Mouse (Mus musculus) midbrain, embryonic 12.5 days (tissue): ENCODE measurements around the gene Reg3d. TPM values are rescaled to one million over a fixed set of nuclear protein-coding genes. Genes with fewer than 3 reads are reported as not detected.
A peak's percentile ranks its signal among the peaks of the same experiment; 100 is the strongest.
"Not testable (repeated sequence)": the region's sequence is repeated elsewhere in the genome, so short reads cannot be mapped to it uniquely, and the experiment has no call there.

Source experiments
- ATAC-seq: fragments of 200-750 bp; cut with Nextera tagmentation; 2 replicates; pipeline ENCODE4 v1.8.0; 2017; ENCODE audit warnings: low read depth, moderate TSS enrichment, moderate library complexity; ENCODE audit not compliant: low FRiP score
- H3K27ac ChIP-seq: fragments of 300-500 bp; sonication (generic); replicated peaks from 2 replicates; pipeline ENCODE4 v1.5.1; 2016; ENCODE audit warnings: mild to moderate bottlenecking
- H3K27me3 ChIP-seq: fragments of 300-500 bp; sonication (generic); 2 replicates; pipeline ENCODE4 v1.6.1; 2016; ENCODE audit warnings: mild to moderate bottlenecking
- H3K36me3 ChIP-seq: fragments of 300-500 bp; sonication (generic); 2 replicates; pipeline ENCODE4 v1.6.1; 2016
- H3K4me1 ChIP-seq: fragments of 300-500 bp; sonication (generic); 2 replicates; pipeline ENCODE4 v1.6.1; 2016
- H3K4me2 ChIP-seq: fragments of 300-500 bp; sonication (generic); replicated peaks from 2 replicates; pipeline ENCODE4 v1.6.1; 2016; ENCODE audit warnings: mild to moderate bottlenecking, moderate library complexity
- H3K4me3 ChIP-seq: fragments of 300-500 bp; sonication (generic); 2 replicates; pipeline ENCODE4 v1.5.1; 2016; ENCODE audit warnings: mild to moderate bottlenecking
- H3K9ac ChIP-seq: fragments of 300-500 bp; sonication (generic); replicated peaks from 2 replicates; pipeline ENCODE4 v1.6.1; 2016; ENCODE audit warnings: mild to moderate bottlenecking, moderate library complexity
- H3K9me3 ChIP-seq: fragments of 300-500 bp; sonication (generic); 2 replicates; pipeline ENCODE4 v1.6.1; 2016; ENCODE audit warnings: mild to moderate bottlenecking
- WGBS: fragments of 180-500 bp; shearing (Covaris S2); methylation state at CpG from one replicate; pipeline ENCODE4 v1.1.7; 2016; 5-methylcytosine and 5-hydroxymethylcytosine counted together
- polyA plus RNA-seq: library from polyadenylated mRNA; unstranded; fragments of >200 nt; fragmentation: Nextera tagmentation; extraction: Ambion mirVana; gene quantifications from 2 replicates; pipeline ENCODE4 v1.2.1, GENCODE M21; 2016

The Reg3d gene
- polyA plus RNA-seq, result not detected in 2 replicates

DNA sequence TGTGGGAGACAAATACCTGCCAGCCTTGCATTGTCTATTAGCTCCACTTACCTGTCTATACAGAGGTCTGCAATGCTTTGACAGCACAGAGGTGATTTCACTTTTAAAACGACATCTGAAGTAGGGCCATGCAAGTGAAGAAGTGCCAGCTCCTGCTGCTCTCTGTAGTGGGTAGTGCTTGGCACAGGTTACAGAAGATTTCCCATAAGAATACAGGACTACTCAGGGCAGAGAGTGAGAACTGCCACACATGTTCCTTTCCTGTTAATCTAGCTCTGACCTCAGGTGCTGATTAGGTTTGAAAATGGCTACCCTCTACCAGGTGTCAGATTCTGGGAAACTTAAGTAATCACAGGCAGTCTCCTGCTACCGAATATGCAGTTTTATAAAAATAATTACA lies at the start of gene Reg3d:
Reg3d (minus strand) TSS at position 101 of the 400 bp plus-strand sequence.
- H3K4me3 ChIP-seq, result no peak within 1 kb of the TSS
- no peaks in the 10 kb centered on the region for H3K36me3 ChIP-seq
- no peak for ATAC-seq
- no peak within 1 kb of the TSS for H3K4me2 ChIP-seq
- H3K27me3 ChIP-seq, result no peaks in the 10 kb centered on the region
- no peak within 1 kb of the TSS for H3K27ac ChIP-seq
- H3K4me1 ChIP-seq, result no peaks in the 10 kb centered on the region
- no peaks in the 10 kb centered on the region for H3K9me3 ChIP-seq
- WGBS, result 82% methylated on average over 2 of the region's 2 CpGs
- no peak within 1 kb of the TSS for H3K9ac ChIP-seq

DNA sequence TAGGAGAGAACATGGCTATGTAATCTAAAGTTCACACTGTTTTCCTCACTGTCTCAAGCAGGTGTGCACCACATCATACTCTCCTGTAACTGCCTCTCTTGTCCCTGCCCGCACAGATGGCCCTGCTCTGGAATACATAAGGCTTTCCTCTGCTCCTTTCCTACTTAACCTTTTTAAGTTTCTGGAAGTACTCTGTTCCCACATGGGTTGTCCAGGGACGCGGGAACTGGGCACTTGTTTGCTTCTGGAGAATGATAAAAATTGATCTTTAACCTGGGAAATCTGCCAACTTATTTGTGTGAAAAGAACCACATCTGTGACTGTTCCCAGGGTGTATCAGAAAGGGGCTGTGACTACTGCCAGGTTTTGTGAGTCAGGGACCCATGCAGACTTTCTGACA lies 46.8 kb upstream of the Reg3d start:
- WGBS, result 92% methylated on average over 3 of the region's 3 CpGs

DNA sequence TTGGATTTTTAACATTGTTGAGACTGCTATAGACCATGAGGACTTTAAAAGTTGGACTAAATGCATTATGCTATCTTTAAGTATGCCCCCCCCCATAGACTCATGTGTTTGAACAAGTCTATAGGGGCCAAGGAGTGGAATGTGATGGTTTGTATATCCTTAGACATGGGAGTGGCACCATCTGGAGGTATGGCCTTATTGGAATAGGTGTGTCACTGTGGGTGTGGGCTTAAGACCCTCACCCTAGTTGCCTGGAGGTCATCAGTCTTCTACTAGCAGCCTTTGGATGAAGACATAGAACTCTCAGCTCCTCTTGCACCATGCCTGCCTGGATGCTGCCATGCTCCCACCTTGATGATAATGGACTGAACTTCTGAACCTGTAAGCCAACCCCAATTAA lies 43.7 kb upstream of the Reg3d start, which contains the start of gene Reg1:
Reg1 (plus strand) TSS at position 301 of the 400 bp plus-strand sequence.
- not testable (repeated sequence) for ATAC-seq

More for the DNA sequence above, 46.8 kb upstream of the Reg3d start:
- Histone ChIP-seq H3K27ac (no peak overlapping the region), H3K4me3 (no peak overlapping the region), H3K4me2 (no peak overlapping the region), H3K9me3 (no peaks in the 10 kb centered on the region), H3K36me3 (no peaks in the 10 kb centered on the region), H3K9ac (no peak overlapping the region), H3K27me3 (no peaks in the 10 kb centered on the region), H3K4me1 (no peaks in the 10 kb centered on the region)
- no peak for ATAC-seq

DNA sequence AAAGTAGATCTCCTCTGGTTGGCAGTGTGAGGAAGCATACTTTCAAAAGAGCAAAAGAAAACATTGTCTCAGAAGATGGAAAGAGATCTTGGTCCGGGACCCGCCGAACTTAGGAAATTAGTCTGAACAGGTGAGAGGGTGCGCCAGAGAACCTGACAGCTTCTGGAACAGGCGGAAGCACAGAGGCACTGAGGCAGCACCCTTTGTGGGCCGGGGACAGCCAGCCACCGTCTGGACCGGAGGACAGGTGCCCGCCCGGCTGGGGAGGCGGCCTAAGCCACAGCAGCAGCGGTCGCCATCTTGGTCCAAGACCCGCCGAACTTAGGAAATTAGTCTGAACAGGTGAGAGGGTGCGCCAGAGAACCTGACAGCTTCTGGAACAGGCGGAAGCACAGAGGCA lies 16.7 kb upstream of the Reg3d start, which contains the start of gene Reg2:
Reg2 (plus strand) TSS at position 301 of the 400 bp plus-strand sequence.
- H3K27ac ChIP-seq, H3K9ac ChIP-seq, ATAC-seq, H3K27me3 ChIP-seq, H3K9me3 ChIP-seq, H3K36me3 ChIP-seq, H3K4me1 ChIP-seq, H3K4me2 ChIP-seq, H3K4me3 ChIP-seq: not testable (repeated sequence)
- 97% methylated on average over 4 of the region's 17 CpGs for WGBS

More for the DNA sequence above, 43.7 kb upstream of the Reg3d start, which contains the start of gene Reg1:
- not testable (repeated sequence) for H3K4me1 ChIP-seq, H3K9ac ChIP-seq, H3K4me2 ChIP-seq, H3K36me3 ChIP-seq, H3K27ac ChIP-seq, H3K4me3 ChIP-seq, H3K27me3 ChIP-seq, H3K9me3 ChIP-seq

DNA sequence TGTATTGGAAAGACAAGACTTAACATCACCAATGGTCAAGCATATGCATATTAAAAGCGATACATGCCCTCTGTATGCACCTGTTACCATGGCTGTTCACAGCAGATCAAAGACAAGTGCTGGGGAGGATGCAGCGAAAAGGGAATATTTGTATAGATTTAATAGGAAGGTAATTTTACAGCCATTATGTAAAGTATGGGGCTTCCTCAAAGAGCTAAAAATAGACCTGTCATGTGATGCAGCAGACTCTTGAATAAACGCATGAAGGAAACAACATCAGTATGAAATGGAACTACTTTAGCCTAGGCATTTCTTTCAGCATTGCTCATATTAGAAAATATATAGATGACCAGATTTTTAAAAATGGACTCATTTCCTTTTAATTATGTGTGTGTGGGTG lies 6.9 kb upstream of the Reg3d start:
- Histone ChIP-seq H3K9me3 (no peaks in the 10 kb centered on the region), H3K4me3 (no peak overlapping the region), H3K27ac (no peak overlapping the region), H3K9ac (no peak overlapping the region), H3K36me3 (no peaks in the 10 kb centered on the region), H3K4me2 (no peak overlapping the region), H3K4me1 (no peaks in the 10 kb centered on the region), H3K27me3 (no peaks in the 10 kb centered on the region)
- WGBS, result 87% methylated on average over 3 of the region's 3 CpGs
- ATAC-seq, result no peak

DNA sequence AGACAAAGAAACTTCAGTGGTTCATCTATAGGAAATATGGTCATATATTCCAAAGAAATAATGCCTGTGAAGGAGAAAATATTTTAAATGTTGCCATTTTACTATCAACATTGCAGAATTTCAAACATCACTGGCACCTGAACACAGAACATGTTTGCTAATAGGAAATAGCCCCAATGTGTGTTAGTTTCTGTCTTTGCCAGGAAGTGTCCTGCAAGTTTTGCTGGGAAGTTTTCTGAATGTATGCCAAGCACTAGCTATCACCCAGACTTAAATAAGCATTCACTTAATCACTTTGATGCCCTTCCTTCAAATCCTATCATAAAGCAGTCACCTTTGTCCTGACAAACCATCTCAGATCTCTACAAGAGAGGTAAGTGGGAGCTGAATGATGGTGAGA lies 1.7 kb upstream of the Reg3d start, which contains the start of gene Reg3a:
Reg3a (plus strand) TSS at position 301 of the 400 bp plus-strand sequence.
- H3K27me3 ChIP-seq, result no peaks in the 10 kb centered on the region
- ATAC-seq, result no peak
- H3K27ac ChIP-seq, result no peak within 1 kb of the TSS
- no peak within 1 kb of the TSS for H3K4me2 ChIP-seq
- no peaks in the 10 kb centered on the region for H3K36me3 ChIP-seq
- no peaks in the 10 kb centered on the region for H3K4me1 ChIP-seq
- H3K9ac ChIP-seq, result no peak within 1 kb of the TSS
- no peaks in the 10 kb centered on the region for H3K9me3 ChIP-seq
- no peak within 1 kb of the TSS for H3K4me3 ChIP-seq

DNA sequence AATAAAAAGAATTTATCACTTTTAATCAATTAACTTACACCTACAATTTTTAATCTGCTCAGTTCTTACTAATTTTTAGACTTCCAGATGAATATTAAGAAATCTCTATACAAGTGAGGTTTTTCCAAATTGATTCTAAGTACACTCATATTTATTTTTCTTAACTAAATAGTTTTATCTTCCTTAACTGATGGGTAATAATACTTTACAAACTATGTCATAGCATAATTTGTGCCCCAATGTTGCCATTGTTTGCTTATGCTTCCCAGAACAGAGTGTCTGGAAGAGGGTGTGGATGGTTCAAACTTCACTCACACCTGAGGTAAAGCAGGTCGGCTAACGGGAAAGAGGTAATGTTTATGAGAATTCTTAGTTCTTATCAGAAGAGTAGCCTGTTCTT lies 8.3 kb downstream of the Reg3d start, which contains the start of gene Reg3b:
Reg3b (plus strand) TSS at position 301 of the 400 bp plus-strand sequence.
- Histone ChIP-seq H3K27ac (no peak within 1 kb of the TSS), H3K27me3 (no peaks in the 10 kb centered on the region), H3K36me3 (no peaks in the 10 kb centered on the region), H3K9ac (no peak within 1 kb of the TSS), H3K4me2 (no peak within 1 kb of the TSS), H3K4me1 (no peaks in the 10 kb centered on the region), H3K9me3 (no peaks in the 10 kb centered on the region), H3K4me3 (no peak within 1 kb of the TSS)
- ATAC-seq, result no peak
- 90% methylated on average over 2 of the region's 2 CpGs for WGBS

DNA sequence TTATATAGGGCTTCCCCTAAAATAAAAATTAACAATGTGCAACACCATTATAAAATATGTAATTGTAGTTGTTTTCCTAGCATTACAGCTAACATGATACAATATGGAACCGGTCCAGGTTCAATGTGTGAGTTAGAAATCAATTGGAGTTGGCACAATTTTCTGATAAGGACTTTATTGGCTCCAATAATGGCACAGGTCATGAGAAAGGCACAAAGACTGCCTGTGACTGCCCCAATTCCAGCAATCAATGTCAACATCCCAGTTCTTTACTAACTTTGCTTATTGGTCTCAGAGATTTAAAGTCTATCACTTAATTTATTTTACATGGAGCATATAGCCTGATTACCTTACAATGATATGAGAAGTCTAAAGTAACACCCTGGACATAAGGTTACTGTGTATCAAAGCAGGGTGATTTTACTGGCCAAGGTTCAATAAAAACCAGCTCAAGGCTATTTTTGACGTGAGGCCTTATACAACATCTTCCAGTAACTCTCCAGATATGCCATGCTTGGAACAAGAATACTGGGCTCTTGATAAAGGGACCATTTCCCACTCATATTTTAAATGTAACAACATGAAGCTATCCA lies 16.6 kb downstream of the Reg3d start:
- Histone ChIP-seq H3K27ac (no peak overlapping the region), H3K9ac (no peak overlapping the region), H3K27me3 (no peaks in the 10 kb centered on the region), H3K4me1 (no peaks in the 10 kb centered on the region), H3K36me3 (no peaks in the 10 kb centered on the region), H3K9me3 (no peaks in the 10 kb centered on the region), H3K4me2 (no peak overlapping the region), H3K4me3 (no peak overlapping the region)
- ATAC-seq, result no peak
- 80% methylated on average over 2 of the region's 2 CpGs for WGBS

DNA sequence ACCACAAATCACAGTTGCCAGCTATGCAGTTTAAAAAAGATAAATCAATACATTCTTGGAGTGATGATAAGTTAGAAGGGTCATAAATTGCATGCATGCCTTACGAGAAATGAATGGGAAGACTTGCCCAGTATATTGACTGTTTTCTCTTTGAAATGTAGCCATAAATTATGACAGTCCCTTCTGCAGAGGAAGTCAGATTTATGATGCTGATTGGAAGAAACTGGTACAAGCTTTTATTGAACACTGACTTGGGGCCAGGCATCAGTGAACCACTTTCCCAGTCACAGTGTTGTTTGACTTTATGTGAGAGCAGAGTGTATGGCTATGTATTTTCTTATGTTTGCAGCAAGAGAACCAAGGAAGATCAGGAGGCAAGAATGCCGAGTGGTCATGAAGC lies 37.0 kb downstream of the Reg3d start:
- no peak overlapping the region for H3K27ac ChIP-seq
- WGBS, result 90% methylated on average over 2 of the region's 2 CpGs

DNA sequence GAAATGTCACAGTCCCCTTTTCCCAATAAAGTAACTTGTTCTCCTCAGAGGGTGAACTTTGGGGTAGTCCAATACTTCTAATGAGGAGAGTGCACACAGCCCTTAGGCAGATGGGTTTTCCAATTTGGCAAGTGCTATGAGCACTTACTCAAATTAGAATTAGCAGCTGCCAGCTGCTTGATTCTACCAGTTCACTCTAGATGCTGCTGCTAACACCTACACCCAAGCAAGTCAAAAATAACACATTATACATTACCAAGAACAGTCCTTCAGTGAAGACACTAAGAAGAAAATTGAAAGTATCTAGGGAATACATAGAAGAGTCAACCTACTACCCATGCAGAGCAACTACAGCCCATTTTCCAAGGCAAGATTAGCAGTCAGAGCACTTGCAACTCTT lies 38.4 kb downstream of the Reg3d start:
- Histone ChIP-seq H3K9me3 (no peaks in the 10 kb centered on the region), H3K9ac (no peak overlapping the region), H3K4me3 (no peak overlapping the region), H3K4me2 (no peak overlapping the region), H3K36me3 (no peaks in the 10 kb centered on the region), H3K27me3 (no peaks in the 10 kb centered on the region), H3K27ac (no peak overlapping the region), H3K4me1 (no peaks in the 10 kb centered on the region)
- ATAC-seq, result no peak

More for the DNA sequence above, 37.0 kb downstream of the Reg3d start:
- Histone ChIP-seq H3K9ac (no peak overlapping the region), H3K36me3 (no peaks in the 10 kb centered on the region), H3K4me1 (no peaks in the 10 kb centered on the region), H3K4me3 (no peak overlapping the region), H3K27me3 (no peaks in the 10 kb centered on the region), H3K4me2 (no peak overlapping the region), H3K9me3 (no peaks in the 10 kb centered on the region)
- ATAC-seq, result no peak

DNA sequence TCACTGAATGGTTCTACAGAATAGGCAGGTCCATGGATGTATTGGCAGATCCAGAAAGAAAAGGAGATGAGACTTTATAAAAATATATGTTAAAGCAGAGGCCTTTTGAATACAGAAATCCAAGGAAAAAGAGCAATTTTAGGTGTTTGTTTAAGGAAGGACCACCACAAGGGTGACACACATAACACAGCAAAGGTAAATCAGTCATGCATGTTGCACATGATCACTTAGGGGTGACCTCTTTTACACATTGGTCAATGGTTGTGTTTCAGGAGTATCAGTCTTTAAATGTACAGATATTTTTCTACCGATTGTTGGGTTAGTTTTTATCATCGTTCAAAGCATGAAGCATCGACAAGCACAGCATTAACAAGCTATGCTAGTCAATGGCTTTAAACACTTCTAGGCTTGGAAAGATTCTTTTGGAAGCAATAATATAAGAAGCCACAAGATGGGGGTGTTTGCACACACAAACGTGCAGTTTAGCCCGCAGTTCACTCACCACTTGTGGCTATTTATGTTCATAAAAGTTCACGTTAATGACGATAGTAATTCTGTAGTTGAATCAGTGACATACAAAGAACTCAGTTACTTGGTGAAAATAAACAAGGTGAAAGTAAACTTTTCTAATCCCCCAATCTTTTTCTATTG lies 46.6 kb downstream of the Reg3d start:
- Histone ChIP-seq H3K9me3 (no peaks in the 10 kb centered on the region), H3K4me1 (no peaks in the 10 kb centered on the region), H3K27ac (no peak overlapping the region), H3K9ac (no peak overlapping the region), H3K4me2 (no peak overlapping the region), H3K36me3 (no peaks in the 10 kb centered on the region), H3K27me3 (no peaks in the 10 kb centered on the region), H3K4me3 (no peak overlapping the region)
- WGBS, result 39% methylated on average over 7 of the region's 7 CpGs
- peak; percentile 68; the same call in 1 of the 2 replicates for ATAC-seq

DNA sequence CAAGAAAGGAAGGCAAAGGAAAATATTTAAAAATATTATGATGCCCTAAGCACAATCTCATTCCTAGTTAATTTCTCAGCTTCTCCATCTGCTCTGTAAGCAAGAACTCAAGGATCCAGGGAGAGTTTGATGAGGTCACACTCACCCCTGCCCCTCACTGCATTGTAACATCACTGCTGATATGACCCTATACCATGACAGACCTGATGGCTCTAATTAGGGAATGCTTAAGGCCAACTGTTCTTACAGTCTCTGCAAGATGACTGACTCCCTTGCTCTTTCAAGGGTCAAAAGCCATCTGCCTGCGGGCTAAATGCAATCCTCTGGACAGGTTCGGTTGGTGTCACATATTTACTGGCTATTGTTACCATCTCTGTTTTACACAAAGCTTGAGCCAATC lies 49.5 kb downstream of the Reg3d start:
- no peak overlapping the region for H3K4me2 ChIP-seq
- H3K36me3 ChIP-seq, result no peaks in the 10 kb centered on the region
- H3K4me1 ChIP-seq, result no peaks in the 10 kb centered on the region
- no peak overlapping the region for H3K27ac ChIP-seq
- peak; percentile 36 for ATAC-seq
- no peaks in the 10 kb centered on the region for H3K27me3 ChIP-seq
- WGBS, result 53% methylated on average over 2 of the region's 2 CpGs
- H3K4me3 ChIP-seq, result no peak overlapping the region
- no peaks in the 10 kb centered on the region for H3K9me3 ChIP-seq
- H3K9ac ChIP-seq, result no peak overlapping the region
